In genomic region chr1:191858136-191858535, GRCm38 (mm10) we compare ENCODE assay signal across 32 mouse cellular contexts.
"Had no signal": no experiment of that assay in that cellular context is flagged by ENCODE, and none has a peak within 500 bp of the region (broad histone marks: within the 10 kb centered on the region; RNA-seq: fewer than 3 reads in every experiment).

No protein-coding gene starts in this region.

- H3K4me2 ChIP-seq: limb, embryonic 12.5 days; limb, embryonic 13.5 days; limb, embryonic 15.5 days; liver, embryonic 11.5 days; liver, embryonic 12.5 days; liver, embryonic 13.5 days; liver, embryonic 15.5 days; lung, embryonic 14.5 days; lung, embryonic 15.5 days; midbrain, embryonic 11.5 days; midbrain, embryonic 12.5 days; midbrain, embryonic 13.5 days; midbrain, embryonic 15.5 days; neural tube, embryonic 12.5 days; neural tube, embryonic 13.5 days had no signal

- H3K4me3 ChIP-seq: limb, embryonic 10.5 days; limb, embryonic 12.5 days; limb, embryonic 13.5 days; limb, embryonic 15.5 days; liver, embryonic 12.5 days; liver, embryonic 13.5 days; liver, embryonic 15.5 days; lung, embryonic 15.5 days; midbrain, embryonic 10.5 days; midbrain, embryonic 12.5 days; midbrain, embryonic 13.5 days; midbrain, embryonic 15.5 days; myocyte; neural tube, embryonic 12.5 days; neural tube, embryonic 13.5 days had no signal

- ATAC-seq: liver, embryonic 12.5 days; liver, postnatal 0 days; lung, postnatal 0 days; midbrain, embryonic 13.5 days; midbrain, embryonic 15.5 days; midbrain, embryonic 16.5 days had no signal

- DNase-seq: left cerebral cortex, postnatal 4 days; liver; liver, embryonic 13.5 days; liver, postnatal 0 days; lung, adult 18-20 months; lung, adult 2 months; lung, embryonic 14.5 days; lung, postnatal 10 days; lung, postnatal 14 days; lung, postnatal 36 days; lung, postnatal 4 days; midbrain, embryonic 14.5 days had no signal

- H3K27me3 ChIP-seq: limb, embryonic 12.5 days; limb, embryonic 13.5 days; limb, embryonic 15.5 days; liver, embryonic 13.5 days; lung, embryonic 15.5 days; midbrain, embryonic 12.5 days; midbrain, embryonic 13.5 days; midbrain, embryonic 15.5 days; neural tube, embryonic 12.5 days; neural tube, embryonic 13.5 days had no signal

- H3K27ac ChIP-seq: limb, embryonic 10.5 days; limb, embryonic 12.5 days; limb, embryonic 13.5 days; limb, embryonic 15.5 days; liver, embryonic 12.5 days; liver, embryonic 13.5 days; liver, embryonic 14.5 days; liver, embryonic 15.5 days; lung, embryonic 15.5 days; macrophage; midbrain, embryonic 10.5 days; midbrain, embryonic 12.5 days; midbrain, embryonic 13.5 days; midbrain, embryonic 15.5 days; neural tube, embryonic 12.5 days; neural tube, embryonic 13.5 days had no signal

- H3K9me3 ChIP-seq: limb, embryonic 10.5 days; limb, embryonic 12.5 days; limb, embryonic 13.5 days; limb, embryonic 15.5 days; liver, embryonic 12.5 days; liver, embryonic 13.5 days; liver, embryonic 15.5 days; lung, embryonic 15.5 days; midbrain, embryonic 10.5 days; midbrain, embryonic 12.5 days; midbrain, embryonic 13.5 days; midbrain, embryonic 15.5 days; neural tube, embryonic 12.5 days; neural tube, embryonic 13.5 days had no signal

- H3K36me3 ChIP-seq: limb, embryonic 10.5 days; limb, embryonic 12.5 days; limb, embryonic 13.5 days; limb, embryonic 15.5 days; liver, embryonic 12.5 days; liver, embryonic 13.5 days; liver, embryonic 15.5 days; lung, embryonic 15.5 days; midbrain, embryonic 10.5 days; midbrain, embryonic 12.5 days; midbrain, embryonic 13.5 days; midbrain, embryonic 15.5 days; neural tube, embryonic 12.5 days; neural tube, embryonic 13.5 days had no signal

- H3K4me1 ChIP-seq: limb, embryonic 10.5 days; limb, embryonic 12.5 days; limb, embryonic 13.5 days; lung, embryonic 15.5 days; midbrain, embryonic 12.5 days; midbrain, embryonic 13.5 days; midbrain, embryonic 15.5 days; neural tube, embryonic 12.5 days; neural tube, embryonic 13.5 days had no signal

- H3K9ac ChIP-seq: limb, embryonic 12.5 days; limb, embryonic 13.5 days; limb, embryonic 15.5 days; liver, embryonic 12.5 days; liver, embryonic 13.5 days; liver, embryonic 14.5 days; liver, embryonic 15.5 days; liver, postnatal 0 days; lung, embryonic 14.5 days; lung, embryonic 15.5 days; midbrain, embryonic 12.5 days; midbrain, embryonic 13.5 days; midbrain, embryonic 15.5 days; neural tube, embryonic 12.5 days; neural tube, embryonic 13.5 days had no signal
